Mouse (Mus musculus): Measurements from ENCODE around the gene Taco1. TPM values are rescaled to one million over a fixed set of nuclear protein-coding genes. Genes with fewer than 3 reads are reported as not detected.
"Not testable (repeated sequence)": the region's sequence is repeated elsewhere in the genome, so short reads cannot be mapped to it uniquely, and the experiment has no call there.

The Taco1 gene
- polyA plus RNA-seq (2014; fragmentation: Nextera tagmentation; extraction: Ambion mirVana), result 5.7 and 7.0 TPM in 2 replicates

GRCm38 (mm10) chr11:106065923-106066571, at the start of gene Taco1:
TSS of gene Taco1 (plus strand) at chr11:106066061.
- peak; percentile 98 for ATAC-seq
- peak within 1 kb of the TSS; percentile 95 for H3K4me2 ChIP-seq (ENCODE audit: low read length)
- H3K4me3 ChIP-seq (ENCODE audit: low read depth, low read length), result peak within 1 kb of the TSS; percentile 80
- H3K27ac ChIP-seq (ENCODE audit: low read depth, low read length), result peak within 1 kb of the TSS; percentile 74
- H3K4me1 ChIP-seq (ENCODE audit: control insufficient read depth, insufficient read depth, low read length), result 0 out of 2 replicates have a peak, but pooled peaks cover 3% of the 10 kb centered on the region
- H3K9ac ChIP-seq (ENCODE audit: low read length), result peak within 1 kb of the TSS; percentile 90
- H3K9me3 ChIP-seq (replicated peaks; ENCODE audit: control insufficient read depth, low read length), result no peaks in the 10 kb centered on the region
- WGBS, result under 1% methylated on average over 49 of the region's 49 CpGs
- H3K27me3 ChIP-seq (replicated peaks; ENCODE audit: control insufficient read depth, insufficient read depth, low read length), result no peaks in the 10 kb centered on the region
- peak; percentile 97 for DNase-seq (ENCODE audit: low spot score)
- no peaks in the 10 kb centered on the region; the same call in 1 of the 2 replicates for H3K36me3 ChIP-seq (ENCODE audit: control insufficient read depth, insufficient read depth, low read length)

GRCm38 (mm10) chr11:106016440-106016839, 49.4 kb upstream of the Taco1 start:
- no peak overlapping the region for H3K9ac ChIP-seq (ENCODE audit: low read length)
- no peak overlapping the region for H3K4me2 ChIP-seq (ENCODE audit: low read length)
- no peak overlapping the region for H3K4me3 ChIP-seq (ENCODE audit: low read depth, low read length)
- DNase-seq (ENCODE audit: low spot score) (no peak), ATAC-seq (no peak)
- H3K36me3 ChIP-seq (ENCODE audit: control insufficient read depth, insufficient read depth, low read length), result no peaks in the 10 kb centered on the region
- H3K9me3 ChIP-seq (replicated peaks; ENCODE audit: control insufficient read depth, low read length), result no peaks in the 10 kb centered on the region
- peaks cover 9% of the 10 kb centered on the region for H3K4me1 ChIP-seq (ENCODE audit: control insufficient read depth, insufficient read depth, low read length)
- no peaks in the 10 kb centered on the region; the same call in 1 of the 2 replicates for H3K27me3 ChIP-seq (replicated peaks; ENCODE audit: control insufficient read depth, insufficient read depth, low read length)
- WGBS, result 76% methylated on average over 5 of the region's 5 CpGs
- H3K27ac ChIP-seq (ENCODE audit: low read depth, low read length), result no peak overlapping the region

GRCm38 (mm10) chr11:106020051-106020763, 45.7 kb upstream of the Taco1 start:
- DNase-seq (ENCODE audit: low spot score), result peak; percentile 59
- WGBS, result under 1% methylated on average over 50 of the region's 50 CpGs
- peaks cover 3% of the 10 kb centered on the region; the same call in 1 of the 2 replicates for H3K4me1 ChIP-seq (ENCODE audit: control insufficient read depth, insufficient read depth, low read length)
- peak overlapping the region; percentile 66 for H3K9ac ChIP-seq (ENCODE audit: low read length)
- H3K36me3 ChIP-seq (ENCODE audit: control insufficient read depth, insufficient read depth, low read length), result no peaks in the 10 kb centered on the region
- peak; percentile 79 for ATAC-seq
- no peaks in the 10 kb centered on the region; the same call in 1 of the 2 replicates for H3K27me3 ChIP-seq (replicated peaks; ENCODE audit: control insufficient read depth, insufficient read depth, low read length)
- no peaks in the 10 kb centered on the region for H3K9me3 ChIP-seq (replicated peaks; ENCODE audit: control insufficient read depth, low read length)
- H3K4me2 ChIP-seq (ENCODE audit: low read length), result peak overlapping the region; percentile 73
- peak overlapping the region; percentile 38 for H3K4me3 ChIP-seq (ENCODE audit: low read depth, low read length)
- peak overlapping the region; percentile 33; the same call in 1 of the 2 replicates for H3K27ac ChIP-seq (ENCODE audit: low read depth, low read length)

GRCm38 (mm10) chr11:106025774-106026173, 40.1 kb upstream of the Taco1 start:
- H3K27ac ChIP-seq (ENCODE audit: low read depth, low read length), result no peak overlapping the region
- no peak overlapping the region for H3K4me2 ChIP-seq (ENCODE audit: low read length)
- H3K27me3 ChIP-seq (replicated peaks; ENCODE audit: control insufficient read depth, insufficient read depth, low read length), result no peaks in the 10 kb centered on the region; the same call in 1 of the 2 replicates
- no peak overlapping the region for H3K9ac ChIP-seq (ENCODE audit: low read length)
- DNase-seq (ENCODE audit: low spot score) (no peak), ATAC-seq (no peak)
- no peaks in the 10 kb centered on the region for H3K36me3 ChIP-seq (ENCODE audit: control insufficient read depth, insufficient read depth, low read length)
- H3K4me3 ChIP-seq (ENCODE audit: low read depth, low read length), result no peak overlapping the region
- WGBS, result 84% methylated on average over 3 of the region's 3 CpGs
- H3K4me1 ChIP-seq (ENCODE audit: control insufficient read depth, insufficient read depth, low read length), result no peaks in the 10 kb centered on the region
- no peaks in the 10 kb centered on the region for H3K9me3 ChIP-seq (replicated peaks; ENCODE audit: control insufficient read depth, low read length)

GRCm38 (mm10) chr11:106026465-106027151, 39.3 kb upstream of the Taco1 start:
- Histone ChIP-seq H3K27ac (ENCODE audit: low read depth, low read length) (no peak overlapping the region), H3K4me3 (ENCODE audit: low read depth, low read length) (no peak overlapping the region), H3K9me3 (replicated peaks; ENCODE audit: control insufficient read depth, low read length) (no peaks in the 10 kb centered on the region), H3K27me3 (replicated peaks; ENCODE audit: control insufficient read depth, insufficient read depth, low read length) (no peaks in the 10 kb centered on the region), H3K9ac (ENCODE audit: low read length) (no peak overlapping the region), H3K36me3 (ENCODE audit: control insufficient read depth, insufficient read depth, low read length) (no peaks in the 10 kb centered on the region), H3K4me2 (ENCODE audit: low read length) (no peak overlapping the region), H3K4me1 (ENCODE audit: control insufficient read depth, insufficient read depth, low read length) (no peaks in the 10 kb centered on the region)
- ATAC-seq, result no peak
- 38% methylated on average over 11 of the region's 11 CpGs for WGBS
- peak; percentile 43 for DNase-seq (ENCODE audit: low spot score)

- Histone ChIP-seq H3K36me3 (ENCODE audit: control insufficient read depth, insufficient read depth, low read length) (no peaks in the 10 kb centered on the region), H3K4me3 (ENCODE audit: low read depth, low read length) (no peak overlapping the region), H3K27ac (ENCODE audit: low read depth, low read length) (no peak overlapping the region), H3K9ac (ENCODE audit: low read length) (no peak overlapping the region), H3K4me1 (ENCODE audit: control insufficient read depth, insufficient read depth, low read length) (no peaks in the 10 kb centered on the region), H3K4me2 (ENCODE audit: low read length) (no peak overlapping the region), H3K9me3 (replicated peaks; ENCODE audit: control insufficient read depth, low read length) (no peaks in the 10 kb centered on the region), H3K27me3 (replicated peaks; ENCODE audit: control insufficient read depth, insufficient read depth, low read length) (no peaks in the 10 kb centered on the region)
- DNase-seq (ENCODE audit: low spot score) (no peak), ATAC-seq (no peak)
- 96% methylated on average over 5 of the region's 5 CpGs for WGBS
Observed at GRCm38 (mm10) chr11:106027607-106028006, 38.3 kb upstream of the Taco1 start.

GRCm38 (mm10) chr11:106032074-106032473, 33.8 kb upstream of the Taco1 start:
- 38% methylated on average over 5 of the region's 25 CpGs for WGBS

GRCm38 (mm10) chr11:106033491-106033919, 32.4 kb upstream of the Taco1 start:
- Histone ChIP-seq H3K4me3 (ENCODE audit: low read depth, low read length) (no peak overlapping the region), H3K27me3 (replicated peaks; ENCODE audit: control insufficient read depth, insufficient read depth, low read length) (no peaks in the 10 kb centered on the region), H3K36me3 (ENCODE audit: control insufficient read depth, insufficient read depth, low read length) (no peaks in the 10 kb centered on the region), H3K9me3 (replicated peaks; ENCODE audit: control insufficient read depth, low read length) (no peaks in the 10 kb centered on the region), H3K27ac (ENCODE audit: low read depth, low read length) (peak overlapping the region; percentile 79), H3K9ac (ENCODE audit: low read length) (peak overlapping the region; percentile 25; the same call in 1 of the 2 replicates), H3K4me1 (ENCODE audit: control insufficient read depth, insufficient read depth, low read length) (peaks cover 12% of the 10 kb centered on the region), H3K4me2 (ENCODE audit: low read length) (peak overlapping the region; percentile 31; the same call in 1 of the 2 replicates)
- DNase-seq (ENCODE audit: low spot score) (peak; percentile 41), ATAC-seq (0 out of 2 replicates have a peak, but pooled peaks have one; percentile 6)
- WGBS, result 58% methylated on average over 11 of the region's 11 CpGs

More at GRCm38 (mm10) chr11:106032074-106032473, 33.8 kb upstream of the Taco1 start:
- H3K9me3 ChIP-seq (replicated peaks; ENCODE audit: control insufficient read depth, low read length); H3K9ac ChIP-seq (ENCODE audit: low read length); H3K27me3 ChIP-seq (replicated peaks; ENCODE audit: control insufficient read depth, insufficient read depth, low read length); H3K36me3 ChIP-seq (ENCODE audit: control insufficient read depth, insufficient read depth, low read length); ATAC-seq; DNase-seq (ENCODE audit: low spot score); H3K4me1 ChIP-seq (ENCODE audit: control insufficient read depth, insufficient read depth, low read length): not testable (repeated sequence)
- 0 out of 2 replicates have a peak overlapping the region, but pooled peaks have one; percentile 23 for H3K4me2 ChIP-seq (ENCODE audit: low read length)
- peak overlapping the region; percentile 76; the same call in 1 of the 2 replicates for H3K27ac ChIP-seq (ENCODE audit: low read depth, low read length)
- peak overlapping the region; percentile 20; the same call in 1 of the 2 replicates for H3K4me3 ChIP-seq (ENCODE audit: low read depth, low read length)

Data from forebrain, embryonic 14.5 days (tissue).